Mouse (Mus musculus): ENCODE data around the gene Gm10912. TPM values are rescaled to one million over a fixed set of nuclear protein-coding genes. Genes with fewer than 3 reads are reported as not detected.
"Not testable (repeated sequence)": the region's sequence is repeated elsewhere in the genome, so short reads cannot be mapped to it uniquely, and the experiment has no call there.

The Gm10912 gene
- polyA plus RNA-seq, 1 experiment from 2014 or later: not detected

GRCm38 (mm10) chr2:104058381-104058780 is 7.2 kb upstream of the Gm10912 start:
- H3K27ac ChIP-seq (ENCODE audit: low read depth, low read length): no peak overlapping the region
- WGBS: 88% methylated on average over 1 of the region's 1 CpGs

DNA sequence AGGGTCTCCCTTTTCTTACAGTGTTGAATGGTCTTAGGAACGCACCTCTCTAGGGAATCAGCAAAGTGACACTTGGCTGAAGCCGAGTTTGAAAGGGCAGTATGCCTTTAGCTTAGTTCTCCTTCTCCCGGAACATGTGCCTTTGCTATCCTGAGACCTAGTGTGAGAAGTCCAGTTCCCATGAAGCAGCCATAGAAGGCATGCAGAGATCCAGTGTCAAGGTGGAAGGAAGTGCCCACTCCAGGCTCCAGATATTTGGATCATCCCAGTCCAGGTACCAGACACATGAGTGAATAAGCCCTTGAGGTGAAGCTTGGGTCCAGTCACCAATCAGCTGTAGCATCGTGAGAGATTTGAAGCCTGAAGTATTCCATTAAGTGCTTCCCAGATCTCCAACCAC is 6.7 kb upstream of the Gm10912 start:
- H3K9me3 ChIP-seq (ENCODE audit: control insufficient read depth, low read length): no peaks in the 10 kb centered on the region
- no peak for ATAC-seq (ENCODE audit: low FRiP score)

More at GRCm38 (mm10) chr2:104058381-104058780, 7.2 kb upstream of the Gm10912 start:
- no peaks in the 10 kb centered on the region for H3K27me3 ChIP-seq (ENCODE audit: control insufficient read depth, insufficient read depth, low read length)
- no peak overlapping the region for H3K4me3 ChIP-seq (ENCODE audit: low read depth, low read length)
- 0 out of 2 replicates have a peak, but pooled peaks cover 6% of the 10 kb centered on the region for H3K36me3 ChIP-seq (ENCODE audit: control insufficient read depth, insufficient read depth, low read length)
- DNase-seq (ENCODE audit: low spot score): no peak
- H3K9ac ChIP-seq (ENCODE audit: low read depth, low read length): no peak overlapping the region
- no peak for ATAC-seq (ENCODE audit: low FRiP score)
- no peak overlapping the region for H3K4me2 ChIP-seq (replicated peaks; ENCODE audit: low read depth, low read length)
- no peaks in the 10 kb centered on the region for H3K9me3 ChIP-seq (ENCODE audit: control insufficient read depth, low read length)
- no peaks in the 10 kb centered on the region for H3K4me1 ChIP-seq (replicated peaks; ENCODE audit: control insufficient read depth, insufficient read depth, low read length)

GRCm38 (mm10) chr2:104059786-104060185 is 5.8 kb upstream of the Gm10912 start:
- Histone ChIP-seq H3K36me3 (ENCODE audit: control insufficient read depth, insufficient read depth, low read length) (0 out of 2 replicates have a peak, but pooled peaks cover 6% of the 10 kb centered on the region), H3K4me2 (replicated peaks; ENCODE audit: low read depth, low read length) (no peak overlapping the region), H3K4me3 (ENCODE audit: low read depth, low read length) (no peak overlapping the region), H3K4me1 (replicated peaks; ENCODE audit: control insufficient read depth, insufficient read depth, low read length) (no peaks in the 10 kb centered on the region), H3K9me3 (ENCODE audit: control insufficient read depth, low read length) (no peaks in the 10 kb centered on the region), H3K27me3 (ENCODE audit: control insufficient read depth, insufficient read depth, low read length) (no peaks in the 10 kb centered on the region), H3K9ac (ENCODE audit: low read depth, low read length) (no peak overlapping the region), H3K27ac (ENCODE audit: low read depth, low read length) (no peak overlapping the region)
- DNase-seq (ENCODE audit: low spot score): no peak
- 80% methylated on average over 10 of the region's 10 CpGs for WGBS
- ATAC-seq (ENCODE audit: low FRiP score): no peak

More for the DNA sequence above, 6.7 kb upstream of the Gm10912 start:
- Histone ChIP-seq H3K9ac (ENCODE audit: low read depth, low read length) (no peak overlapping the region), H3K27me3 (ENCODE audit: control insufficient read depth, insufficient read depth, low read length) (no peaks in the 10 kb centered on the region), H3K4me2 (replicated peaks; ENCODE audit: low read depth, low read length) (no peak overlapping the region), H3K27ac (ENCODE audit: low read depth, low read length) (no peak overlapping the region), H3K4me3 (ENCODE audit: low read depth, low read length) (no peak overlapping the region), H3K36me3 (ENCODE audit: control insufficient read depth, insufficient read depth, low read length) (0 out of 2 replicates have a peak, but pooled peaks cover 6% of the 10 kb centered on the region), H3K4me1 (replicated peaks; ENCODE audit: control insufficient read depth, insufficient read depth, low read length) (no peaks in the 10 kb centered on the region)
- WGBS: 88% methylated on average over 4 of the region's 4 CpGs
- no peak for DNase-seq (ENCODE audit: low spot score)

DNA sequence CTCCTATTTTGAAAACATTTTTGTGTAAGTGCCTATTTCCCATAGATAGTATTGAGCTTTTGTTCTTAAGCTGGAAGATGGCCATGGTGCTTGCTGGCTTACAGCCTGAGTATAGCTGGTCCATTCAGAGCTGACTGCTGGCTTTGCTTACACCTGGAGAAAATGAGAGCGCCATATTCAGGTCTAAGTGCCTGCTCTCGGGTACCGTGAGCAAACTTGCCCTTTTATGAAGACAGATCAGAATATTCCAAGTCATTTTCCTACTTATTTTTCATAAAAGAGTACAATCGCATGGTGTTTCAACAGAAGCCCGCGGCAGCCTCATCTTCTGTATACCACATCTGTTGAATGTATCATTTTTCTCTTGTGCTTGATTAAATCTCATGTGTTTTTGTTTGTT is 4.6 kb upstream of the Gm10912 start:
- Histone ChIP-seq H3K4me3 (ENCODE audit: low read depth, low read length) (no peak overlapping the region), H3K9me3 (ENCODE audit: control insufficient read depth, low read length) (no peaks in the 10 kb centered on the region), H3K9ac (ENCODE audit: low read depth, low read length) (no peak overlapping the region), H3K27ac (ENCODE audit: low read depth, low read length) (no peak overlapping the region), H3K4me2 (replicated peaks; ENCODE audit: low read depth, low read length) (no peak overlapping the region), H3K4me1 (replicated peaks; ENCODE audit: control insufficient read depth, insufficient read depth, low read length) (no peaks in the 10 kb centered on the region), H3K36me3 (ENCODE audit: control insufficient read depth, insufficient read depth, low read length) (0 out of 2 replicates have a peak, but pooled peaks cover 4% of the 10 kb centered on the region), H3K27me3 (ENCODE audit: control insufficient read depth, insufficient read depth, low read length) (no peaks in the 10 kb centered on the region)
- DNase-seq (ENCODE audit: low spot score) (no peak), ATAC-seq (ENCODE audit: low FRiP score) (no peak)
- WGBS: 98% methylated on average over 6 of the region's 6 CpGs

- H3K4me3 ChIP-seq (ENCODE audit: low read depth, low read length): no peak overlapping the region
- H3K27me3 ChIP-seq (ENCODE audit: control insufficient read depth, insufficient read depth, low read length): no peaks in the 10 kb centered on the region
- H3K4me1 ChIP-seq (replicated peaks; ENCODE audit: control insufficient read depth, insufficient read depth, low read length): no peaks in the 10 kb centered on the region
- 0 out of 2 replicates have a peak, but pooled peaks cover 4% of the 10 kb centered on the region for H3K36me3 ChIP-seq (ENCODE audit: control insufficient read depth, insufficient read depth, low read length)
- no peak overlapping the region for H3K9ac ChIP-seq (ENCODE audit: low read depth, low read length)
- no peak overlapping the region for H3K27ac ChIP-seq (ENCODE audit: low read depth, low read length)
- no peaks in the 10 kb centered on the region for H3K9me3 ChIP-seq (ENCODE audit: control insufficient read depth, low read length)
- ATAC-seq (ENCODE audit: low FRiP score): no peak
- H3K4me2 ChIP-seq (replicated peaks; ENCODE audit: low read depth, low read length): no peak overlapping the region
- no peak for DNase-seq (ENCODE audit: low spot score)
Measured at GRCm38 (mm10) chr2:104062665-104063064, 3.0 kb upstream of the Gm10912 start.

- H3K4me1 ChIP-seq (replicated peaks; ENCODE audit: control insufficient read depth, insufficient read depth, low read length): no peaks in the 10 kb centered on the region
- H3K27ac ChIP-seq (ENCODE audit: low read depth, low read length): no peak overlapping the region
- ATAC-seq (ENCODE audit: low FRiP score) (no peak), DNase-seq (ENCODE audit: low spot score) (no peak)
- H3K4me3 ChIP-seq (ENCODE audit: low read depth, low read length): no peak overlapping the region
- H3K9ac ChIP-seq (ENCODE audit: low read depth, low read length): no peak overlapping the region
- no peaks in the 10 kb centered on the region for H3K9me3 ChIP-seq (ENCODE audit: control insufficient read depth, low read length)
- no peak overlapping the region for H3K4me2 ChIP-seq (replicated peaks; ENCODE audit: low read depth, low read length)
- 86% methylated on average over 2 of the region's 2 CpGs for WGBS
- no peaks in the 10 kb centered on the region for H3K36me3 ChIP-seq (ENCODE audit: control insufficient read depth, insufficient read depth, low read length)
- no peaks in the 10 kb centered on the region for H3K27me3 ChIP-seq (ENCODE audit: control insufficient read depth, insufficient read depth, low read length)
Measured at GRCm38 (mm10) chr2:104064152-104064551, 1.5 kb upstream of the Gm10912 start.

DNA sequence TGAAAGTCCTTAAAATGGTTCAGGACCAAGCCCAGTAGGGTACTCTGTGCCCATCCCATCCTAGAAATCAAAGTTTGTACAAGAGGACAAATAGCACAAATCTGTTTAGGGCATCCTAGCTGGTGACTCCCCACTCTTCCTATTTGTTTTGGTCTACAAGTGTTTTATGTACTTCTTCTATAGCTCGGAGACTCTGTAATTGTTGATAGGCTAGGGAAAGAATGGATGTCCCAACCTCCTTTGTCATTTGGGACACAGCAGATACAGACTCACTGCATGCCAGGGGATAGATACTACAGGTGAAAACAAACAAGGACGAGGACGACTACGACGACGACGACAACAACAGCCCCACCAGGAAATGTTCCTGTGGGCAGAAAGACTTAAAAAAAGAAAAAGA is 2.8 kb downstream of the Gm10912 start, which contains the start of gene Gm10799:
TSS of gene Gm10799 (minus strand) at position 101 of the 400 bp plus-strand sequence.
- H3K36me3 ChIP-seq (ENCODE audit: control insufficient read depth, insufficient read depth, low read length); DNase-seq (ENCODE audit: low spot score); ATAC-seq (ENCODE audit: low FRiP score); H3K9ac ChIP-seq (ENCODE audit: low read depth, low read length); H3K9me3 ChIP-seq (ENCODE audit: control insufficient read depth, low read length); H3K27ac ChIP-seq (ENCODE audit: low read depth, low read length); H3K4me3 ChIP-seq (ENCODE audit: low read depth, low read length); H3K27me3 ChIP-seq (ENCODE audit: control insufficient read depth, insufficient read depth, low read length); H3K4me1 ChIP-seq (replicated peaks; ENCODE audit: control insufficient read depth, insufficient read depth, low read length); H3K4me2 ChIP-seq (replicated peaks; ENCODE audit: low read depth, low read length): not testable (repeated sequence)
- 87% methylated on average over 7 of the region's 7 CpGs for WGBS

DNA sequence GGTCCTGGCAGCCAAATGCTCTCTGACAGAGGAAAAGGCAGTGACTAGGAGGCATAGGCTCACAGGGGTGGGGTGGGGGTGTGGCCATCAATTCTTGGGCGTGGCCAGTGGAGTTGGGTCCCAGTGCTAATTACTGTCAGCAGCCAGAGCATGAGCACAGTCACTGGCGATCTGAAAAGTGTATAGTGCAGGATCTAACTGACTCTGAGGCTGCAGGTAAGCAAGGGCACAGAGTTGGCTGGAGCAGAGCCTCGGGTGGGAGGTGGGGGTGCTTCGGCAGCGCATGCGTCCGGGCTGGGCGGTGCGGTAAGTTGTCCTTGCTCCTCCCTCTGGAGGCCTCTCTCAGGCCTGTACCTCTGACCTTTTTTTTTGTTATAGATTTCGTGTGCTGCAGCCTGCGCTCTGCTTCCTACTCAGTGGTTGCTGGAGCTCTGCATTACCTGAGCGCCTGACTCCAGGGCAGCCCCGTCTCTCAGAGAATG is 4.1 kb downstream of the Gm10912 start, which contains the start of gene Cd59b:
TSS of gene Cd59b (plus strand) at position 146 of the 482 bp plus-strand sequence.
- whole genome bisulfite sequencing: 4% methylated on average over 13 of the region's 13 CpGs
- H3K4me3 ChIP-seq (ENCODE audit: low read depth, low read length): peak within 1 kb of the TSS; percentile 33
- peak; percentile 73 for DNase-seq (ENCODE audit: low spot score)
- ATAC-seq (ENCODE audit: low FRiP score): peak; percentile 87
- H3K36me3 ChIP-seq (ENCODE audit: control insufficient read depth, insufficient read depth, low read length): no peaks in the 10 kb centered on the region
- no peaks in the 10 kb centered on the region for H3K27me3 ChIP-seq (ENCODE audit: control insufficient read depth, insufficient read depth, low read length)
- no peak within 1 kb of the TSS for H3K27ac ChIP-seq (ENCODE audit: low read depth, low read length)
- H3K4me1 ChIP-seq (replicated peaks; ENCODE audit: control insufficient read depth, insufficient read depth, low read length): no peaks in the 10 kb centered on the region
- H3K9ac ChIP-seq (ENCODE audit: low read depth, low read length): no peak within 1 kb of the TSS
- H3K4me2 ChIP-seq (replicated peaks; ENCODE audit: low read depth, low read length): peak within 1 kb of the TSS; percentile 48
- H3K9me3 ChIP-seq (ENCODE audit: control insufficient read depth, low read length): no peaks in the 10 kb centered on the region

DNA sequence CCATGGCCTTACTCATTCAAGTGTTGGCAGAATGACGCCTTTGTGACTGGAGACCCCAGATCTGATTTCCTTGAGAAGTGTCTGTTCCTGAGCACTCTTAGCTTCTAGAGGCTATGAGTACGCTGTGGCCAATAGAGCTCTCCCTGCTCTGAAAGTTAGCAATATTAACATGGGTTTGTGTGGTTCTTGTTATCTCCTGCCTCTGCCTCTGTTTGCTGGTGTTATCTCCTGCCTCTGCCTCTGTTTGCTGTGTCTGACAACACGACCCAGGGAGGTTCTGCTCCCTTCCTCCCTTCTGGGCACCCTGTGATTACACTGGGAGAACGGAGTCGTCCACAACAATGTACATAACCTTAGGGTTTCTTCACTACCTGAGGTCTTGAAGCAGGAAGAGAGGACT is 12.7 kb downstream of the Gm10912 start:
- not testable (repeated sequence) for H3K36me3 ChIP-seq (ENCODE audit: control insufficient read depth, insufficient read depth, low read length); H3K27ac ChIP-seq (ENCODE audit: low read depth, low read length); ATAC-seq (ENCODE audit: low FRiP score); H3K4me1 ChIP-seq (replicated peaks; ENCODE audit: control insufficient read depth, insufficient read depth, low read length); H3K4me3 ChIP-seq (ENCODE audit: low read depth, low read length); H3K27me3 ChIP-seq (ENCODE audit: control insufficient read depth, insufficient read depth, low read length); H3K4me2 ChIP-seq (replicated peaks; ENCODE audit: low read depth, low read length); DNase-seq (ENCODE audit: low spot score); H3K9me3 ChIP-seq (ENCODE audit: control insufficient read depth, low read length); H3K9ac ChIP-seq (ENCODE audit: low read depth, low read length)
- WGBS: 78% methylated on average over 5 of the region's 5 CpGs
